Mouse (Mus musculus) activated CD4-positive, CD25-positive, alpha-beta regulatory T cell, adult 9 weeks (primary cell): ENCODE results near the gene Ccna2. TPM values are rescaled to one million over a fixed set of nuclear protein-coding genes. Genes with fewer than 3 reads are reported as not detected.

Experiments used
- polyA plus RNA-seq: library from polyadenylated mRNA; unstranded; fragments of 100-300 nt; shearing (Covaris generic); gene quantifications from one replicate; pipeline ENCODE4 v1.2.1, GENCODE M21; 2017

Ccna2 gene
- polyA plus RNA-seq, result 3.7 TPM

DNA sequence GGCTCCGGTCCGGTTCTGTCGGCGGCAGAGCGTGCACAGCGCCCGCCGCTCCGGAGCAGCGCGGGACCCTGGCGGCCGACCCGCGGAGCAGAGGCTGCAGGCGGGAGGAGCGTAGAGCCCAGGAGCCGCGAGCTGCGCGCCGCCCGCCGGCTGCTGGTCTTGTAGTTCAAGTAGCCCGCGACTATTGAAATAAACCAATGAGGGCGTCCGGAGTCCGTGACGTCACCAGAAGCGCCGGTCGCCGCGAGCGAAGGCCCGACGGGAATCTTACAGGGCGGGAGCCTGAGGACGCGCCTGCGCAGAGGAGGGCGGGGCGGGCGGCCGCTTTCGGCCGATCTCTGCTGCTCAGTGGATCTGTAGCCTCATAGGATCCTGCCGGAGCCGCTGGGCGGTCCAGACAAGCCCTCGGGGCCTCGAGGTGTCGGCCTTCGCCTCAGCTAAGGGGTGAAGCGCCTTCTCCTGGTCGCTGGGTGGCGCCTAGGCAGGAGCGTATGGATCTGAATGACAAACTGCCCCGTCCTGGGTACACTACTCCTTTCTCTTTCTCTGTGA is at the start of gene Ccna2:
Ccna2 (minus strand) TSS at position 324 of the 552 bp plus-strand sequence.

DNA sequence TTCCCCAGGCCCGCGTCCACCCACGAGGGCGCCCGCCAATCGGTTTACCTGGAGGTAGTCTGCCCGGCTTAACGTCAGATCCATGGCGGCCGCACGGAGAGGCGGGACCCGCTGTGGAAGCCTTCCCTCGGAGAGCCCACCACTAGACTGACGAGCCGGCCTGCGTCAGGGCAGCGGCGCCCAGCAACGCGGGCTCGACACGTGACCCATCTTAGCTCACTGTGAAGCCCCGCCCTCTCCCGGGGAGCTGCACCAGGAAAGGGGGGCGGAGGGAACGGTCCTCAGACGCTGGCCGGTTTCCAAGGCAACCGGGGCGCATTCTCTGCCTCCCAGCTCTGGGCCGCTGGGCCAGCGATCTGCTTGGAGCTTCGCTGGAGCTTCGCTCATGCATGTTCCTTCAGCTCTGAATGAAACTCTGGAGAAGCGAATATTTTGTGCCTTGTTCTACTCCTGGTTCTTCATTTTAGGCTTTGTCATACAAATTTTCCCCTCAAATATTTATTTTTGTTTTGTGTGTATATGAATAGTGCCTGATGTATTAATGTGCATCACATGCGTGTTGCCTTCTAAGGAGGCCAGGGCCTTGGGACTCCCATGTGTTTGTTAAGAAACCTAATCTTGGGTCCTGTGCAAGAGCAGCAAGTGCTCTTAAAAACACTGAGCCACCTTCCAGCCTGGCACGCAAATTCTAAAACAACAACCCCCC is 41.4 kb upstream of the Ccna2 start, which contains the start of gene Bbs7:
Bbs7 (minus strand) TSS at position 276 of the 706 bp plus-strand sequence.

GRCm38 (mm10) chr3:36552406-36553047 is 19.4 kb downstream of the Ccna2 start, which contains the start of gene Exosc9:
Gene Exosc9 (plus strand): TSS chr3:36552606.

GRCm38 (mm10) chr3:36521073-36522060 is 50.6 kb downstream of the Ccna2 start, which contains the start of gene Gm11549:
Gene Gm11549 (minus strand): TSS chr3:36521813.

Other genes with a start within 250 kb of the Ccna2 start
- 194 TPM for gene Anxa5, start 96.3 kb downstream of the Ccna2 start, polyA plus RNA-seq
- 1.8 TPM for gene 1810062G17Rik, start 96.2 kb downstream of the Ccna2 start, polyA plus RNA-seq
- gene Gm11549, start 50.3 kb downstream of the Ccna2 start, polyA plus RNA-seq, result not detected
- gene Exosc9, start 19.5 kb downstream of the Ccna2 start, polyA plus RNA-seq, result 53.9 TPM
- gene Bbs7, start 41.3 kb upstream of the Ccna2 start, polyA plus RNA-seq, result 0.75 TPM
- gene Trpc3, start 118.0 kb upstream of the Ccna2 start, polyA plus RNA-seq, result not detected